Comparison of ENCODE assay signal across 24 mouse cellular contexts in the genomic region with DNA sequence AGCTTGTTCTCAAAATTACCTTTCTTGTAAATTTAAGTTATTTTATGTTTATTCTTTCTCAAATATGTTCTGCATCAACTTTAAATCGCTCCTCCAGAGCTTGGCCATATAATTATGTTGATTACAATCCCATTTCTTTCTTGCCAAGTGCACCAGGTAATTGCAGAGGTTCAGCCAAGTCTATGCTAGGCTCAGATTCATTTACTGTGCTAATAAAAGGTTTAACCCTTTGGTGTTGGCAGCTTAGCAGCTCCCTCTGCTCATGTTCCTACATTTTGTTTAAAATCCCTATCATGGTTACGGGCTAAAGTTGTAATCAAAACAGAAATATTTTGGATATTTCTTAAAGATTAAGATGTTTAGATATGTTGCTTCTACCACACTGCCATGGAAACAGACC.
"Had no signal": no experiment of that assay in that cellular context is flagged by ENCODE, and none has a peak within 500 bp of the region (broad histone marks: within the 10 kb centered on the region; RNA-seq: fewer than 3 reads in every experiment).

No protein-coding gene starts in this region.

- H3K4me3 ChIP-seq: kidney, embryonic 15.5 days; left cerebral cortex, adult 2 months; limb, embryonic 15.5 days; lung, embryonic 15.5 days; midbrain, embryonic 12.5 days; midbrain, embryonic 15.5 days; myocyte; neural tube, embryonic 13.5 days; stomach, embryonic 15.5 days had no signal

- H3K36me3 ChIP-seq: kidney, embryonic 15.5 days; limb, embryonic 15.5 days; lung, embryonic 15.5 days; midbrain, embryonic 12.5 days; midbrain, embryonic 15.5 days; neural tube, embryonic 13.5 days; stomach, embryonic 15.5 days had no signal

- H3K9me3 ChIP-seq: kidney, embryonic 15.5 days; limb, embryonic 15.5 days; lung, embryonic 15.5 days; midbrain, embryonic 15.5 days; stomach, embryonic 15.5 days had no signal

- H3K4me2 ChIP-seq: kidney, embryonic 15.5 days; limb, embryonic 15.5 days; liver, embryonic 11.5 days; lung, embryonic 15.5 days; midbrain, embryonic 12.5 days; midbrain, embryonic 15.5 days; neural tube, embryonic 13.5 days; stomach, embryonic 15.5 days had no signal

- H3K9ac ChIP-seq: kidney, embryonic 15.5 days; limb, embryonic 15.5 days; liver, embryonic 14.5 days; liver, postnatal 0 days; lung, embryonic 15.5 days; midbrain, embryonic 12.5 days; midbrain, embryonic 15.5 days; neural tube, embryonic 13.5 days; stomach, embryonic 15.5 days had no signal

- H3K4me1 ChIP-seq: kidney, embryonic 15.5 days; limb, embryonic 15.5 days; lung, embryonic 15.5 days; midbrain, embryonic 12.5 days; midbrain, embryonic 15.5 days; neural tube, embryonic 13.5 days; stomach, embryonic 15.5 days had no signal

- H3K27ac ChIP-seq: kidney, embryonic 15.5 days; left cerebral cortex, adult 2 months; limb, embryonic 15.5 days; liver, embryonic 14.5 days; lung, embryonic 15.5 days; midbrain, embryonic 12.5 days; midbrain, embryonic 15.5 days; neural tube, embryonic 13.5 days; stomach, embryonic 15.5 days had no signal

- ATAC-seq: liver, postnatal 0 days; midbrain, embryonic 15.5 days had no signal

- DNase-seq: kidney, adult 11 months; kidney, adult 8-10 months; kidney, postnatal 10 days; kidney, postnatal 36 days; layer of hippocampus, postnatal 36 days; left cerebral cortex, postnatal 4 days; liver, postnatal 0 days; lung, postnatal 10 days; lung, postnatal 4 days; retina, postnatal 1 day; right cerebral cortex, postnatal 25 days; spleen, adult 18-20 months; thymus, postnatal 25 days had no signal

- H3K27me3 ChIP-seq: kidney, embryonic 15.5 days; limb, embryonic 15.5 days; lung, embryonic 15.5 days; midbrain, embryonic 12.5 days; midbrain, embryonic 15.5 days; neural tube, embryonic 13.5 days; stomach, embryonic 15.5 days had no signal
